8 mouse cellular contexts compared by ENCODE assay signal in the genomic region with DNA sequence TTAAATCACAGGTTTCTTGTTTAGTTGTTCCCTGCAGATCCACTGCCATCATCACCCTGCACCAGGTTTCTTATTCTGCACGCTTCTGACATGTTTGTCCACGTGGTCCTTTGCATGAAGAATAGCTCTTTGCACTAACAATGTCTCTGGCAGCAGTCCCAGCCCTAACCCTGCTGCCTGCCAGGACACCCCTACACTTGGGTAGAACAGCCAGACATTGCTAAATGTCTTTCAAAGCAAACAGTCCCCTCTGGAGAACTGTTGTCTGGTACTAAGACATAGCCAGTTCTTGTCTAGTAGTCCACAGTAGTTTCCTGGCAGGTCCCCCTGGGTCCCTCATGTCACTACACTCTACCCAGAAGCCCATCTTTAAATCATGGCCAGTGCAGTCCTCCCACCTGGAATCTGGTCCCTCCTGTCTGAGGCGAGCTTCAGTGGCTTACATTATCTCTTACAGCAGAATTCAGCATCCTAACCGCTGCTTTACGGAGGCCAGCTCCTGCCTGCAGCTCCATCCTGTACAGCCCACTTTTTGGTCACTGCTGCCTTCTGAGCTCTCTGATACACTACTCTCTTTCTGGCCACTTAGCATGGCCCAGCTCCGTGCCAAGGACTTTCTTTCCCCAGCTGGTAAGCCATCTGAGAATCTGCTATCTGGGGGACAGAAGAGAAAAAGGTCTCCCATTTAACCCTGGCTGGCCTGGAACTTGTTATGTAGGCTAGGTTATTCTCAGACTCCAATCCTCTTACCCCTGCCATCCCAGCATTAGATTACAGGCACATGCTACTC.
DNase-seq lines count a peak whose midpoint lies in the region; ATAC-seq lines count a peak whose summit lies in the region.

No protein-coding gene starts in this region.

- no peaks in the 10 kb centered on the region for H3K36me3 ChIP-seq in forebrain, embryonic 13.5 days (ENCODE audit: poor library complexity, severe bottlenecking)
- H3K36me3 ChIP-seq in forebrain, embryonic 10.5 days (replicated peaks) = no peaks in the 10 kb centered on the region
- peaks cover 16% of the 10 kb centered on the region for H3K36me3 ChIP-seq in heart, embryonic 14.5 days (ENCODE audit: control insufficient read depth, insufficient read depth, low read length)

- H3K4me3 ChIP-seq in forebrain, embryonic 13.5 days = no peak overlapping the region
- no peak overlapping the region for H3K4me3 ChIP-seq in forebrain, embryonic 10.5 days
- no peak overlapping the region for H3K4me3 ChIP-seq in heart, embryonic 14.5 days (ENCODE audit: control insufficient read depth in 1 of 2, insufficient read depth in 1 of 2, low read depth in 1 of 2, low read length in 2 of 2)

- 0 out of 2 replicates have a peak overlapping the region, but pooled peaks have one; percentile 0 for H3K4me2 ChIP-seq in forebrain, embryonic 13.5 days
- H3K4me2 ChIP-seq in heart, embryonic 14.5 days (ENCODE audit: low read length) = no peak overlapping the region

- peak overlapping the region; percentile 71 for H3K27ac ChIP-seq in forebrain, embryonic 13.5 days
- H3K27ac ChIP-seq in forebrain, embryonic 10.5 days = no peak overlapping the region
- H3K27ac ChIP-seq in heart, embryonic 14.5 days (replicated peaks in 1 of 2; ENCODE audit: control insufficient read depth in 1 of 2, insufficient read depth in 1 of 2, low read depth in 2 of 2, low read length in 2 of 2) = peak overlapping the region; percentile 3 to 64; a peak in 3 of 4 replicates

- DNase-seq in forebrain, embryonic 10.5 days (ENCODE audit: extremely low spot score, low spot score) = no peak
- DNase-seq in adipocyte (ENCODE audit: low spot score) = peak; percentile 34
- peak; percentile 31 to 79 for DNase-seq in layer of hippocampus, postnatal 14 days (ENCODE audit: low spot score in 2 of 2)
- DNase-seq in right cerebral cortex, postnatal 4 days = peak; percentile 59
- no peak for DNase-seq in urinary bladder, adult 2 months (ENCODE audit: low spot score)

- H3K9ac ChIP-seq in forebrain, embryonic 13.5 days = no peak overlapping the region
- H3K9ac ChIP-seq in heart, embryonic 14.5 days (ENCODE audit: low read length) = no peak overlapping the region

- 57% methylated on average over 6 of the region's 6 CpGs for WGBS in forebrain, embryonic 13.5 days
- WGBS in forebrain, embryonic 10.5 days = 82% methylated on average over 6 of the region's 6 CpGs
- 26% methylated on average over 6 of the region's 6 CpGs for WGBS in heart, embryonic 14.5 days

- ATAC-seq in forebrain, embryonic 13.5 days = peak; percentile 94
- peak; percentile 61; the same call in 1 of the 2 replicates for ATAC-seq in heart, embryonic 14.5 days (ENCODE audit: insufficient number of reproducible peaks, insufficient read depth, low FRiP score, low read depth)
- ATAC-seq in megakaryocyte progenitor cell, adult 5-6 weeks (replicated peaks; ENCODE audit: poor library complexity) = no peak

- H3K9me3 ChIP-seq in forebrain, embryonic 13.5 days (replicated peaks) = no peaks in the 10 kb centered on the region
- no peaks in the 10 kb centered on the region for H3K9me3 ChIP-seq in forebrain, embryonic 10.5 days
- H3K9me3 ChIP-seq in heart, embryonic 14.5 days (ENCODE audit: control insufficient read depth, low read length) = no peaks in the 10 kb centered on the region

- no peaks in the 10 kb centered on the region for H3K27me3 ChIP-seq in forebrain, embryonic 13.5 days
- no peaks in the 10 kb centered on the region for H3K27me3 ChIP-seq in forebrain, embryonic 10.5 days (ENCODE audit: poor library complexity, severe bottlenecking)
- no peaks in the 10 kb centered on the region for H3K27me3 ChIP-seq in heart, embryonic 14.5 days (ENCODE audit: control insufficient read depth, insufficient read depth, low read length)

- H3K4me1 ChIP-seq in forebrain, embryonic 13.5 days = peaks cover 24% of the 10 kb centered on the region
- peaks cover 7% of the 10 kb centered on the region for H3K4me1 ChIP-seq in forebrain, embryonic 10.5 days
- H3K4me1 ChIP-seq in heart, embryonic 14.5 days (ENCODE audit: control insufficient read depth in 2 of 2, insufficient read depth in 2 of 2, low read length in 2 of 2) = peaks cover 3 to 11% of the 10 kb centered on the region in 2 experiments; a peak in 3 of 4 replicates

Comparison
In these comparisons a context has a peak if more than half of its experiments do, and no peak if none do; other contexts are left out.
1. DNase-seq: peak in adipocyte (single experiment), layer of hippocampus, postnatal 14 days (2 of 2) and right cerebral cortex, postnatal 4 days (single experiment); none in forebrain, embryonic 10.5 days (single experiment) and urinary bladder, adult 2 months (single experiment).